Mouse (Mus musculus) ES-E14 (cell line): ENCODE measurements at regions not wholly inside any gene's neighbourhood (a gene's known extent, or its start where the extent isn't known, plus 50 kb on each side); places are given as distances from the start of the nearest gene placed in this dataset.

Source experiments
- DNase-seq: peaks from one replicate; pipeline ENCODE4 v3.0.0-alpha.2; 2013; ENCODE audit warnings: low read depth, low spot score
- H3K27ac ChIP-seq: 2 replicates; pipeline ENCODE4 v1.5.1; 2012; ENCODE audit warnings: low read depth, mild to moderate bottlenecking, low read length, moderate library complexity, mixed read lengths; ENCODE audit not compliant: poor library complexity, insufficient read depth, severe bottlenecking
- H3K36me3 ChIP-seq: 2 replicates; pipeline ENCODE4 v1.6.1; 2012; ENCODE audit warnings: mild to moderate bottlenecking, low read length, moderate library complexity, mixed read lengths; ENCODE audit not compliant: control insufficient read depth, poor library complexity, insufficient read depth, severe bottlenecking
- H3K4me1 ChIP-seq, 2 experiments: fragments of 150-350 bp in 1 of 2; sonication (generic) in 1 of 2; 2 replicates each; pipeline ENCODE4 v1.6.1; 2012; ENCODE audit warnings: low read length in 2 of 2, mild to moderate bottlenecking in 1 of 2, mixed read lengths in 1 of 2; ENCODE audit not compliant: control insufficient read depth in 2 of 2, insufficient read depth in 2 of 2, poor library complexity in 1 of 2
- H3K4me3 ChIP-seq, 2 experiments: fragments of 150-350 bp in 1 of 2; sonication (generic) in 1 of 2; 2 replicates each; pipeline ENCODE4 v1.5.1; 2012; ENCODE audit warnings: low read length in 2 of 2, low read depth in 1 of 2, mild to moderate bottlenecking in 1 of 2, mixed read lengths in 1 of 2; ENCODE audit not compliant: insufficient read depth in 1 of 2, poor library complexity in 1 of 2, severe bottlenecking in 1 of 2
- H3K9ac ChIP-seq: 2 replicates; pipeline ENCODE4 v1.6.1; 2012; ENCODE audit warnings: low read depth, mild to moderate bottlenecking, low read length, mixed read lengths; ENCODE audit not compliant: poor library complexity, insufficient read depth, severe bottlenecking
- H3K9me3 ChIP-seq: fragments of 150-350 bp; sonication (generic); 2 replicates; pipeline ENCODE4 v1.6.1; 2012; ENCODE audit warnings: low read depth, mild to moderate bottlenecking, low read length; ENCODE audit not compliant: control insufficient read depth, insufficient read depth
- CHD2 ChIP-seq: IDR thresholded peaks from 2 replicates; pipeline ENCODE4 v1.6.1; 2014; ENCODE audit warnings: mild to moderate bottlenecking, low read depth, low read length, inconsistent platforms
- HCFC1 ChIP-seq: IDR thresholded peaks from 2 replicates; pipeline ENCODE4 v1.6.1; 2012; ENCODE audit warnings: low read length, inconsistent platforms, borderline replicate concordance; ENCODE audit not compliant: insufficient read depth
- MAFK ChIP-seq: IDR thresholded peaks from 2 replicates; pipeline ENCODE4 v1.6.1; 2014; ENCODE audit warnings: mild to moderate bottlenecking, low read depth, low read length, inconsistent platforms; ENCODE audit not compliant: insufficient read depth
- ZC3H11A ChIP-seq: IDR thresholded peaks from 2 replicates; pipeline ENCODE4 v1.6.1; 2012; ENCODE audit warnings: low read depth, mild to moderate bottlenecking, inconsistent platforms, low read length, borderline replicate concordance
- ZNF384 ChIP-seq: IDR thresholded peaks from 2 replicates; pipeline ENCODE4 v1.6.1; 2012; ENCODE audit warnings: low read depth, low read length, inconsistent platforms
- in situ Hi-C, 2 experiments: fragments of 600-800 bp; cut with MboI; formaldehyde crosslinking; loops; one replicate each; pipeline ENCODE4 v1.15.1; 2025; ENCODE audit warnings: low sequenced_read_pairs in 2 of 2, inconsistent platforms in 1 of 2; ENCODE audit not compliant: unreplicated experiment in 2 of 2

DNA sequence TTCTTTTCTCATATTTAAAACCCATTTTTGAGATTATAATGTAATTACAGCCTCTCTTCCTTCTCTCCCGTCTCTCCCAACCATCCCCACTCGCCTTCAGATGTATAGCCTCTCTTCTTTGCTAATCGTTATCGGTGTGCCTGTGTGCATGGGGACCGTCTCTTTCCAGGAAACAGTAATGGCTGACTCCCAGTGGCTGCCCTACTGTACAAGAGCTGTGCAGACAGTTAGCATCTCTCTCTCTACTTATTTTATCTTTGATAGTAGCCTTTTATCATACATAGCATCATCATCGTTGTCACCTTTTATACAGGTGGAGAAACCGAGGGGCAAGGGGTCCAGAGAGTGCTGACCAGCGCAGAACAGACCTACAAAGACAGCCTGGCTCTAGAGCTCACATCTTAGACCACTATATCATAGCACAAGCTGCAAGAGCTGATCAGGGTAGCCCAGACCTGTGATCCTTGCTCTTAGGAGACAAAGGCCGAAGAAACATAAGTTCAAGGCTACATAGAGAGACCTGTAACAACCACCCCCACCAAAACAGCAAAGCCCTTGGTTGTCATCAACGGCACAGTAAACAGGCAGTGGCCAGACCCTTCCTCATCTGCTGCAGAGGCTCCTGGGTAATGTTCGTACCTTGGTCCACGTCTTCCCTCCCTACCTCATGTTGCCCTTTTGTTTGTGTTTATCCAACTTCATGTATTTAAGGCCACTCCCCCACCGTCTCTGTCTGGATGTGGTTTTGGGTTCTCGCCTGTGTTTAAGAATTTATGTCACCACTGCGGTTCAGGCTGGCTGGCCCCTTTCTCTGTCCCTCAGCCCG, 103.1 kb upstream of the Cpm start:
- DNase-seq = no peak
- in situ Hi-C loops = no loop called here
- no peak for TF ChIP-seq CHD2
- no peak for TF ChIP-seq MAFK
- TF ChIP-seq HCFC1 = no peak
- no peak for TF ChIP-seq ZNF384
- TF ChIP-seq ZC3H11A = no peak

DNA sequence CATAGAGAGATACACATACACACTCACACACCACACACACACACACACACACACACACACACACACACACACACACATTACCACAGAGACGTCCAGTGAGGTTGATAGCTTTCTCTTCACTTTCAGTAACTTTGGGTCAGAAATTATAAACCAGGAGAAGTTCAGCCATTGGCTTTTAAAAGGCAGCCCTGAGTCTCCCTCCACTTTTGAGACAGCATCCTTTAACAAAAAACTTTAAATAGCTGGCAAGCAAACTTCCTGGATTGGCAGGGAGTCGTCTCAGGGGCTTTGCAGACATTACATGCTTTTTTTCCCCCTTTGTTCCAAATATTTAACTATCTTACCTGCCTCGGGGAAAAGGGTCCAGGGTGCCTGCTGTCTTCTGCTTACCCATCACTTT, 103.7 kb upstream of the Cpm start:
- Histone ChIP-seq H3K9me3 (no peaks in the 10 kb centered on the region), H3K4me3 (no peak overlapping the region), H3K36me3 (no peaks in the 10 kb centered on the region), H3K4me1 (no peaks in the 10 kb centered on the region), H3K9ac (no peak overlapping the region), H3K27ac (no peak overlapping the region)
- no peak for DNase-seq
- TF ChIP-seq MAFK (no peak), ZNF384 (no peak), CHD2 (no peak), HCFC1 (no peak), ZC3H11A (no peak)
- in situ Hi-C loops = no loop called here

More for the DNA sequence above, 103.1 kb upstream of the Cpm start:
- no peaks in the 10 kb centered on the region for H3K36me3 ChIP-seq
- no peaks in the 10 kb centered on the region for H3K4me1 ChIP-seq
- no peak overlapping the region for H3K27ac ChIP-seq
- no peak overlapping the region for H3K4me3 ChIP-seq
- no peak overlapping the region for H3K9ac ChIP-seq
- H3K9me3 ChIP-seq = no peaks in the 10 kb centered on the region

DNA sequence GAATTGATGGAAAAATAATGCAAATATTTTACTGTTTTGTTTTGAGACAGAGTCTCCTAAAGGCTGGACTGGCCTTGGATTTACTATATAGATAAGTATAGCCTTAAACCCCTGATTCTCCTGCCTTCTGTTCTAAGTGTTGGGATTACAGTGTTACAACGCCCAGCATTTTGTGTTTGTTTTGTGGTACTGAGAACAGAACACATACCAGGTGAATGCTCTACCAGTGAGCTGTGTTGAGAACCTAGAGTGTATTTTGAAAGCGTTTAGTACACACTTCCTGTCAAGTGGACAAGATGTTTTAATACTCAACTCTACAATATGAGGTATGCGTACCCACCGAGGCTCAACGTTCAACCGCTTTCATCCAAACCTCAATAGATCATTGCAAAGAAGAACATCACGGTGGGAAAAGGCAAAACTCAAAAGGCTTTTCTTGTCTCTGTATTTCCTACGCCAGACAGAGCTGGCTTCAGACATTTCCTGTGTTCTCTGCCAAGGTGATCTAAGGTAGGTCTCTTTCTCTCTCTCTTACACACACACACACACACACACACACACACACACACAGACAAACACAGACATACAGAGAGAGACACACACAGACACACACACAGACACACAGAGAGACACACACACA, 104.3 kb upstream of the Cpm start:
- in situ Hi-C loops = no loop called here
- no peak overlapping the region for H3K27ac ChIP-seq
- TF ChIP-seq ZC3H11A (no peak), MAFK (no peak), CHD2 (no peak), HCFC1 (no peak), ZNF384 (no peak)

DNA sequence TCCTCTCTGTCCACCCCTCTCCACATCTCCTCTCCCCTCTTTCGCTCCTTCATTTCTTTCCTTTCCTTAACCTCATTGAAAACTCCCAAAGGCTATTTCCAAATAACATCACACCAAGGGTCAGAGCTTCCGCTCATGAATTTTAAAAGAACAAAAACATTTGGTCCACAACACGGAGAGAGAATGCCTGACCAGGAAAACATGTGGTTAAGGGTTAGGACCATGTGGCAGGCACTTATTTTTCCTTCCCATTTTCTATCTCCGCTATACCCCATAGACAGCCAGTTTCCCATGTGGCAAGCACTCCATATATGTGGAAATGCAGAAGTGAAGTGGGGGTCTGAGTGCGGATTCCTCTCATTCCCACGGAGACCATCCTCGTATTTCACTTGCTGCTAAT, 105.2 kb upstream of the Cpm start:
- H3K36me3 ChIP-seq = no peaks in the 10 kb centered on the region
- H3K9me3 ChIP-seq = no peaks in the 10 kb centered on the region
- H3K4me3 ChIP-seq = no peak overlapping the region
- TF ChIP-seq HCFC1 = no peak
- TF ChIP-seq MAFK = no peak
- no peak for TF ChIP-seq ZC3H11A
- TF ChIP-seq ZNF384 = no peak
- TF ChIP-seq CHD2 = no peak
- no peak overlapping the region for H3K9ac ChIP-seq
- H3K27ac ChIP-seq = no peak overlapping the region
- no peak for DNase-seq
- peaks cover 0 to 4% of the 10 kb centered on the region in 2 experiments; a peak in 2 of 4 replicates for H3K4me1 ChIP-seq
- in situ Hi-C loops = no loop called here

More for the DNA sequence above, 104.3 kb upstream of the Cpm start:
- H3K36me3 ChIP-seq = no peaks in the 10 kb centered on the region
- no peak for DNase-seq
- no peaks in the 10 kb centered on the region for H3K4me1 ChIP-seq
- no peak overlapping the region for H3K9ac ChIP-seq
- no peak overlapping the region for H3K4me3 ChIP-seq
- H3K9me3 ChIP-seq = no peaks in the 10 kb centered on the region
